Mouse (Mus musculus) myocyte (in vitro differentiated cells): ENCODE measurements around the gene Gab1. TPM values are rescaled to one million over a fixed set of nuclear protein-coding genes. Genes with fewer than 3 reads are reported as not detected.
"Not testable (repeated sequence)": the region's sequence is repeated elsewhere in the genome, so short reads cannot be mapped to it uniquely, and the experiment has no call there.

ENCODE experiments used
- H3K27me3 ChIP-seq: one replicate; pipeline ENCODE4 v1.6.1; 2011; ENCODE audit not compliant: control insufficient read depth, insufficient read depth, insufficient read length
- H3K36me3 ChIP-seq: one replicate; pipeline ENCODE4 v1.6.1; 2011; ENCODE audit not compliant: control insufficient read depth, insufficient read depth
- H3K4me2 ChIP-seq: one replicate; pipeline ENCODE4 v1.6.1; 2011; ENCODE audit warnings: low read depth, control low read depth
- H3K4me3 ChIP-seq: one replicate; pipeline ENCODE4 v1.5.1; 2011; ENCODE audit warnings: mild to moderate bottlenecking, control low read depth, moderate library complexity
- H3K79me2 ChIP-seq: one replicate; pipeline ENCODE4 v1.6.1; 2011; ENCODE audit not compliant: control insufficient read depth, insufficient read depth
- H3ac ChIP-seq: one replicate; pipeline ENCODE4 v1.6.1; 2011; ENCODE audit not compliant: control insufficient read depth, insufficient read length
- CEBPB ChIP-seq: IDR thresholded peaks from 2 replicates; pipeline ENCODE4 v1.6.1; 2011; ENCODE audit warnings: mild to moderate bottlenecking, moderate library complexity; ENCODE audit not compliant: poor library complexity, insufficient read depth, severe bottlenecking
- E2F4 ChIP-seq: IDR thresholded peaks from one replicate; pipeline ENCODE4 v1.6.1; 2011; ENCODE audit warnings: mild to moderate bottlenecking, control low read depth, moderate library complexity; ENCODE audit not compliant: insufficient read depth
- MAX ChIP-seq: IDR thresholded peaks from one replicate; pipeline ENCODE4 v1.6.1; 2011; ENCODE audit warnings: low read depth, mild to moderate bottlenecking, control low read depth
- MYOD1 ChIP-seq, 3 experiments: IDR thresholded peaks; one replicate each; pipeline ENCODE4 v1.6.1; 2011; ENCODE audit warnings: control low read depth in 2 of 3, low read depth in 2 of 3, mild to moderate bottlenecking in 2 of 3, moderate library complexity in 1 of 3; ENCODE audit not compliant: insufficient read length in 2 of 3, control insufficient read depth in 1 of 3
- MYOG ChIP-seq, 3 experiments: IDR thresholded peaks; one replicate each; pipeline ENCODE4 v1.6.1; 2011; ENCODE audit warnings: control low read depth in 2 of 3, low read depth in 2 of 3, mild to moderate bottlenecking in 2 of 3; ENCODE audit not compliant: insufficient read length in 2 of 3, control insufficient read depth in 1 of 3, insufficient read depth in 1 of 3
- POLR2A ChIP-seq: IDR thresholded peaks from one replicate; pipeline ENCODE4 v1.6.1; 2011; ENCODE audit warnings: low read depth, mild to moderate bottlenecking, control low read depth, moderate library complexity; ENCODE audit not compliant: insufficient read length
- POLR2AphosphoS2 ChIP-seq: IDR thresholded peaks from one replicate; pipeline ENCODE4 v1.6.1; 2011; ENCODE audit warnings: low read depth, control low read depth; ENCODE audit not compliant: insufficient read length
- REST ChIP-seq: IDR thresholded peaks from one replicate; pipeline ENCODE4 v1.6.1; 2011; ENCODE audit warnings: mild to moderate bottlenecking, control low read depth, moderate library complexity; ENCODE audit not compliant: insufficient read depth, insufficient read length
- SRF ChIP-seq: IDR thresholded peaks from one replicate; pipeline ENCODE4 v1.6.1; 2011; ENCODE audit warnings: low read depth; ENCODE audit not compliant: control insufficient read depth, insufficient read length
- TCF12 ChIP-seq: IDR thresholded peaks from one replicate; pipeline ENCODE4 v1.6.1; 2011; ENCODE audit warnings: mild to moderate bottlenecking, control low read depth; ENCODE audit not compliant: poor library complexity, insufficient read depth, severe bottlenecking
- TCF3 ChIP-seq: IDR thresholded peaks from one replicate; pipeline ENCODE4 v1.6.1; 2011; ENCODE audit warnings: low read depth, control low read depth; ENCODE audit not compliant: insufficient read length
- USF1 ChIP-seq: IDR thresholded peaks from one replicate; pipeline ENCODE4 v1.6.1; 2011; ENCODE audit warnings: low read depth, mild to moderate bottlenecking, control low read depth, moderate library complexity
- polyA plus RNA-seq: library from polyadenylated mRNA; unstranded; fragments of >200 nt; fragmentation: generic; extraction: Trizol; gene quantifications from one replicate; pipeline ENCODE4 v1.2.1, GENCODE M21; 2012; ENCODE audit warnings: missing spikeins

The Gab1 gene
- polyA plus RNA-seq, 1 experiment: 3.4 TPM

DNA sequence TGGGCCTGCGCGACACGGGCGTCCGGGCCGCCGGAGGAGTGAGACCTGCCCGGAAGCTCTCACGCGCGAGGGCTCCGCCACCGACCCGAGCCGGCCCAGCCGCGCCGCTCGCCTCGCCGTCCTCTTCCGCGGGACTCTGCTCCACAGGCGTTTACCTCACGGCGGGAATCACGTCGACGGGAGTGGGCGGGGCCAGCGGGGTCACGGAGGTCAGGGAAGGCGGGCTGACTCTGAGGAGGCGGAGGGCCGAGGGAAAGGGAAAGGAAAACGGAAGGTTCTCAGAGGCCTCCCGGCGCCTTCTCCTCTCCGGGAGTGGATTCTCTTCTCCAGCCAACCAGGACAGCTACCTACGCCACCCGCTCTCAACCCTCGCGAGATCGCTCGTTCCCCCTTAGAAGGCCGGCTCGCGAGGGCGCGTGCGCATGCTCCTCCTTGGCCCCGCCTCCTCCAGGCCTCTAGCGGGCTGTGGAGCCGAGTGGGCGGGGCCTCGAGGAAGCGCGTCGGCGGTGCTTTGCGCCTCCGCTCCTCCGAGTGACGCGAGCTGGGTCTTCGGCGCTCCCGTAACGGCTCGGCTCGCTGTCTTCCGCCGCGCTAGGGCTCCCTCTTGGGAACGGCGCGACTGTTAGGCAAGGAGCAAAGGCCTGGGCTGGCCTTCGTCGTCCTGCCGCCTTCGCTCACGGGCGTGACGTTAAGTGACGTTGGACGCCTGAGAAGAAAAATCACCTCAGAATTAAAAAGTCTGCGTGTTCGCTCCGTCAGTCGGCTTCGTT lies 141.0 kb downstream of the Gab1 start, which contains the start of gene Smarca5:
Smarca5 (minus strand) TSS at position 343 of the 770 bp plus-strand sequence.
- Histone ChIP-seq H3K4me3 (peak within 1 kb of the TSS; percentile 94), H3K36me3 (peaks cover 18% of the 10 kb centered on the region), H3ac (peak within 1 kb of the TSS; percentile 89), H3K79me2 (peaks cover 30% of the 10 kb centered on the region), H3K4me2 (peak within 1 kb of the TSS; percentile 93)
- TF ChIP-seq POLR2AphosphoS2 (peak; percentile 88), REST (peak; percentile 10), POLR2A (peak; percentile 80), E2F4 (peak; percentile 13)
- not testable (repeated sequence) for H3K27me3 ChIP-seq

DNA sequence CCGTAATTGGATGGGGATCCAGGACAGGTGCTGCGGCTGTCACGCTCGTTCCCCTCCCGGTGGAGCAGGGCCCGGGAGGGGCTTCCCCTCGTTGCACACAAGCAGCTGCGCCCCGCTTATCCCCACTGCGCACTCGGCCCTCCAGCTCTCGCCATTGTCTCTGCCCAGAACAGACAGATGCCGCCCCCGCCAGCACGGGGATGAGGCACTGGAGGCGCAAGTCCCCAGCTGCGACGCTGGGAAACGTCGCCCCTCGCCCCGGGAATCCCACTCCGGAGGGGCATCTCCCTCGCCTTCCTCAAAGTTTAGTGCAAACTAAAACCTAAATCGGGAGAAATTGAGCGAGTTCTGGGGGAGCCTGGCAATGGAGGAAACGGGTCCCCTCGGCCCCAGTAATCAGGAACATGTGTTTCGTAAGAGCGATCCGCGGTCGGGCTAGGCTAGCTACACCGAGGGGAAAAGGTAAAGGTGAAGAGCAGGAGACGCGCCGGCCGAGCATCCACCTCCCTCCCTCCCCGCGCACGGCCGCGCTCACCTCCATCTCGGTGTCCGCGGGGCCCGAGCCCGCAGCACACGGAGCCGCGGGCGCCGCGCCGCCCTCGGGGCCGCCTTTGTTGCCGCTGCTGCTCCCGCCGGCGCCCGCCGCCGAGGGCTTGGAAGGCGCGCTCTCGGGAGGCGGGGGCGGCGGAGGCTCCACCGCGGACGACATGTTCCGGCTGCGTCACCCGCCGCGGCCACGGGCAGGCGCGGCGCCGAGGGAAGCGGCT lies 141.7 kb downstream of the Gab1 start:
- TF ChIP-seq E2F4 (no peak), POLR2A (peak; percentile 19), TCF3 (no peak), MYOD1 (IDR thresholded peaks at IDR 0.05; ENCODE audit: control insufficient read depth in 1 of 3, insufficient read length in 2 of 3, low read depth in 2 of 3) (peak in 2 of 3 experiments; percentile 51 to 77), MYOG (IDR thresholded peaks at IDR 0.05; ENCODE audit: control insufficient read depth in 1 of 3, insufficient read depth in 1 of 3, insufficient read length in 2 of 3, low read depth in 2 of 3) (peak; percentile 4 to 74 (median 54))
- peak overlapping the region; percentile 93 for H3K4me2 ChIP-seq
- peak overlapping the region; percentile 94 for H3K4me3 ChIP-seq
- peaks cover 34% of the 10 kb centered on the region for H3K79me2 ChIP-seq
- peaks cover 23% of the 10 kb centered on the region for H3K36me3 ChIP-seq
- H3K27me3 ChIP-seq: no peaks in the 10 kb centered on the region
- peak overlapping the region; percentile 89 for H3ac ChIP-seq

- Histone ChIP-seq H3K36me3 (peaks cover 26% of the 10 kb centered on the region), H3K4me3 (peak overlapping the region; percentile 94)
- TF ChIP-seq POLR2AphosphoS2: no peak
- TF ChIP-seq POLR2A: no peak
- no peak for TF ChIP-seq TCF12
- TF ChIP-seq E2F4: no peak
- no peak for TF ChIP-seq MAX
- no peak for TF ChIP-seq TCF3
- TF ChIP-seq SRF: no peak
- no peak for TF ChIP-seq MYOD1 (IDR thresholded peaks at IDR 0.05; ENCODE audit: control insufficient read depth in 1 of 3, insufficient read length in 2 of 3, low read depth in 2 of 3)
- TF ChIP-seq CEBPB: no peak
- TF ChIP-seq MYOG (IDR thresholded peaks at IDR 0.05; ENCODE audit: control insufficient read depth in 1 of 3, insufficient read depth in 1 of 3, insufficient read length in 2 of 3, low read depth in 2 of 3): no peak
- no peak for TF ChIP-seq USF1
- TF ChIP-seq REST: no peak
These were observed 142.3 kb downstream of the Gab1 start for GRCm38 (mm10) chr8:80738046-80738387.

GRCm38 (mm10) chr8:80732326-80732725 lies 148.0 kb downstream of the Gab1 start:
- H3ac ChIP-seq: no peak overlapping the region
- H3K79me2 ChIP-seq: peaks cover 32% of the 10 kb centered on the region
- no peaks in the 10 kb centered on the region for H3K27me3 ChIP-seq
- H3K36me3 ChIP-seq: peaks cover 63% of the 10 kb centered on the region
- H3K4me2 ChIP-seq: no peak overlapping the region
- H3K4me3 ChIP-seq: no peak overlapping the region
- no peak for TF ChIP-seq POLR2A
- no peak for TF ChIP-seq SRF
- TF ChIP-seq POLR2AphosphoS2: no peak
- no peak for TF ChIP-seq USF1
- TF ChIP-seq TCF3: no peak
- no peak for TF ChIP-seq MAX
- TF ChIP-seq CEBPB: no peak
- no peak for TF ChIP-seq TCF12
- TF ChIP-seq REST: no peak
- TF ChIP-seq E2F4: no peak

More at GRCm38 (mm10) chr8:80738046-80738387, 142.3 kb downstream of the Gab1 start:
- no peaks in the 10 kb centered on the region for H3K27me3 ChIP-seq
- H3K79me2 ChIP-seq: peaks cover 34% of the 10 kb centered on the region
- peak overlapping the region; percentile 93 for H3K4me2 ChIP-seq
- peak overlapping the region; percentile 89 for H3ac ChIP-seq

DNA sequence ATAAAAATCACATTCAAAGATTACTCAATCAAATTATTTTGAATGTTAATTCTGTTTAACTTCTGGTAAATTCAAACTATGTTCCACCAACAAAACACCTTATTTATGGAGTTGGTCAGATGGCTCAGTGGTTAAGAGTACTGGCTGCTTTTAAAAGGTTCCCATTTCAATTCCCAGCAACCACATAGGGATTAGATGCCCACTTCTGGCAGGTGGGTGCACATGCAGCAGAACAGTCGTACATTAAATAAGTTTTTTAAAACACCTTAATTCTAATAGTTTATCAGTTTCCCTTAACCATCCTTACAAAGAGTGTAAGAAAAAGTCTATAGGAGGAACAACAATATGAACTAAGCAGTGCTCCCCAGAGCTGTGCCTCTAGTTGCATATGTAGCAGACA lies 165.9 kb downstream of the Gab1 start:
- no peak for TF ChIP-seq USF1
- no peak for TF ChIP-seq MAX
- TF ChIP-seq POLR2A: no peak
- no peak for TF ChIP-seq CEBPB
- TF ChIP-seq TCF12: no peak
- TF ChIP-seq REST: no peak
- no peak for TF ChIP-seq E2F4
- TF ChIP-seq MYOD1 (IDR thresholded peaks at IDR 0.05; ENCODE audit: control insufficient read depth in 1 of 3, insufficient read length in 2 of 3, low read depth in 2 of 3): no peak
- no peak for TF ChIP-seq SRF
- no peak for TF ChIP-seq MYOG (IDR thresholded peaks at IDR 0.05; ENCODE audit: control insufficient read depth in 1 of 3, insufficient read depth in 1 of 3, insufficient read length in 2 of 3, low read depth in 2 of 3)
- TF ChIP-seq POLR2AphosphoS2: no peak
- no peak for TF ChIP-seq TCF3
- no peak overlapping the region for H3K4me2 ChIP-seq
- H3K27me3 ChIP-seq: no peaks in the 10 kb centered on the region
- H3K4me3 ChIP-seq: no peak overlapping the region
- H3K79me2 ChIP-seq: no peaks in the 10 kb centered on the region
- peaks cover 68% of the 10 kb centered on the region for H3K36me3 ChIP-seq
- H3ac ChIP-seq: no peak overlapping the region
